In the genomic region with DNA sequence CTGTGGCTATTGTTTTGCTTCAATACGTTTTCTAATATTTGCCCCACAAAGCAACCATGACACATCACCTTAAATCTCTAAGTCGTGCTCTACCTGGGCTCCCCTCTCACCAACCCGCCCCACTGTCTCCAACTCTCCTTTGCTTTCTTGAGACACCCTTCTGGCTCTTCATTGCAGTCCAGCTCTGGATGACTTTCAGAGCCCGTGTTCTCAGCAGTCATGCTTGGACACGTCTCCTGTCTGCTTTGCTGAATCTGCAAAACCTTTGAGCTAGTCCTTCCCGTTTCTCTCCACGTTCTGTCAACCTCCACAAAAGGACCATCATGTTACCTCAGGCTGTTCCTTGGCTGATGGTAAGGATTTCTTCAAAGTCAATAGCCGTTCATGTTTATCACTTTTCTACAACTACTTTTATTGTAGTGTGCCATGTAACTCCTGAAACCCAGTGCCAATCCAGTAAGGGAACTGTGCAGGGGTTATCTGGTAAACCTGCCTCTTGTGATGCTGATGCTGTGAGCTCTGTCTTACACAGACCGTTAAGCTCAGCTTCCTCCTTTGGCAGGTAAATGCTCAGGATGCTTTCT, we compare ENCODE assay signal across 28 mouse cellular contexts. TPM values are rescaled to one million over a fixed set of nuclear protein-coding genes. Genes with fewer than 3 reads are reported as not detected.
"Had no signal": no experiment of that assay in that cellular context is flagged by ENCODE, and none has a peak within 500 bp of the region (broad histone marks: within the 10 kb centered on the region; RNA-seq: fewer than 3 reads in every experiment).

No protein-coding gene starts in this region.

- H3K9ac ChIP-seq: limb, embryonic 13.5 days; liver, embryonic 12.5 days; liver, embryonic 15.5 days; lung, embryonic 15.5 days; neural tube, embryonic 12.5 days; neural tube, embryonic 15.5 days had no signal

- DNase-seq: kidney, adult 9 months; kidney, postnatal 14 days; kidney, postnatal 4 days; liver; lung, adult 18-20 months; lung, postnatal 10 days; midbrain, embryonic 14.5 days; right cerebral cortex, adult 18-20 months; right cerebral cortex, postnatal 14 days; right cerebral cortex, postnatal 4 days; thymus, postnatal 25 days had no signal

- H3K4me2 ChIP-seq: limb, embryonic 13.5 days; liver, embryonic 12.5 days; liver, embryonic 15.5 days; lung, embryonic 15.5 days; midbrain, embryonic 11.5 days; neural tube, embryonic 12.5 days; neural tube, embryonic 15.5 days had no signal

- H3K27ac ChIP-seq: limb, embryonic 10.5 days; limb, embryonic 13.5 days; liver, embryonic 12.5 days; liver, embryonic 15.5 days; lung, embryonic 15.5 days; neural tube, embryonic 12.5 days; neural tube, embryonic 15.5 days had no signal

- ATAC-seq: intestine, postnatal 0 days; liver, embryonic 12.5 days had no signal

- H3K27me3 ChIP-seq: limb, embryonic 13.5 days; liver, embryonic 12.5 days; liver, embryonic 15.5 days; lung, embryonic 15.5 days; neural tube, embryonic 12.5 days; neural tube, embryonic 15.5 days had no signal

- H3K4me3 ChIP-seq: limb, embryonic 10.5 days; limb, embryonic 13.5 days; liver, embryonic 12.5 days; liver, embryonic 15.5 days; lung, embryonic 15.5 days; neural tube, embryonic 12.5 days; neural tube, embryonic 15.5 days had no signal

- H3K4me1 ChIP-seq: limb, embryonic 10.5 days; limb, embryonic 13.5 days; liver, embryonic 12.5 days; liver, embryonic 15.5 days; lung, embryonic 15.5 days; neural tube, embryonic 12.5 days; neural tube, embryonic 15.5 days had no signal

- H3K36me3 ChIP-seq: limb, embryonic 10.5 days; limb, embryonic 13.5 days; liver, embryonic 12.5 days; liver, embryonic 15.5 days; lung, embryonic 15.5 days; neural tube, embryonic 12.5 days; neural tube, embryonic 15.5 days had no signal

- H3K9me3 ChIP-seq: limb, embryonic 10.5 days; limb, embryonic 13.5 days; liver, embryonic 12.5 days; liver, embryonic 15.5 days; lung, embryonic 15.5 days; neural tube, embryonic 12.5 days; neural tube, embryonic 15.5 days had no signal

RNA-seq across cellular contexts. Expression of a gene that starts 1.3 kb away (rescaled TPM):
- total RNA-seq: layer of hippocampus, adult 18-20 months; layer of hippocampus, postnatal 14 days; left cerebral cortex, postnatal 25 days; megakaryocyte progenitor cell, adult 5-6 weeks had no signal
- polyA plus RNA-seq: kidney, embryonic 16.5 days; limb, embryonic 10.5 days; limb, embryonic 13.5 days; liver, embryonic 12.5 days; liver, embryonic 15.5 days; lung, embryonic 15.5 days; midbrain, embryonic 11.5 days; midbrain, embryonic 14.5 days; neural tube, embryonic 12.5 days had no signal

RNA-seq across cellular contexts. Expression of a gene that starts 19.0 kb away (rescaled TPM):
- total RNA-seq: layer of hippocampus, adult 18-20 months; layer of hippocampus, postnatal 14 days; left cerebral cortex, postnatal 25 days; megakaryocyte progenitor cell, adult 5-6 weeks; megakaryocyte-erythroid progenitor cell, adult 5-6 weeks had no signal
- polyA plus RNA-seq: kidney, embryonic 16.5 days; limb, embryonic 10.5 days; limb, embryonic 13.5 days; liver, embryonic 12.5 days; liver, embryonic 15.5 days; lung, embryonic 15.5 days; midbrain, embryonic 11.5 days; midbrain, embryonic 14.5 days; neural tube, embryonic 12.5 days; neural tube, embryonic 15.5 days; stomach, embryonic 14.5 days; thymus, postnatal 0 days had no signal

RNA-seq across cellular contexts. Expression of a gene that starts 32.4 kb away (rescaled TPM):
- total RNA-seq: layer of hippocampus, adult 18-20 months; layer of hippocampus, postnatal 14 days; left cerebral cortex, postnatal 25 days; megakaryocyte progenitor cell, adult 5-6 weeks; megakaryocyte-erythroid progenitor cell, adult 5-6 weeks had no signal
- polyA plus RNA-seq: kidney, embryonic 16.5 days; limb, embryonic 10.5 days; limb, embryonic 13.5 days; liver, embryonic 12.5 days; liver, embryonic 15.5 days; lung, embryonic 15.5 days; midbrain, embryonic 11.5 days; midbrain, embryonic 14.5 days; neural tube, embryonic 12.5 days; neural tube, embryonic 15.5 days; stomach, embryonic 14.5 days; thymus, postnatal 0 days had no signal

RNA-seq across cellular contexts. Expression of a gene that starts 49.6 kb away (rescaled TPM):
- total RNA-seq: layer of hippocampus, adult 18-20 months; layer of hippocampus, postnatal 14 days; left cerebral cortex, postnatal 25 days; megakaryocyte progenitor cell, adult 5-6 weeks; megakaryocyte-erythroid progenitor cell, adult 5-6 weeks had no signal
- polyA plus RNA-seq: limb, embryonic 10.5 days; limb, embryonic 13.5 days; liver, embryonic 12.5 days; liver, embryonic 15.5 days; midbrain, embryonic 11.5 days; midbrain, embryonic 14.5 days; neural tube, embryonic 12.5 days; stomach, embryonic 14.5 days had no signal
